Mouse (Mus musculus): Measurements from ENCODE around the gene Smok2b. TPM values are rescaled to one million over a fixed set of nuclear protein-coding genes. Genes with fewer than 3 reads are reported as not detected.

Gene Smok2b
- polyA plus RNA-seq (2012; fragmentation: generic; extraction: Trizol): not detected

DNA sequence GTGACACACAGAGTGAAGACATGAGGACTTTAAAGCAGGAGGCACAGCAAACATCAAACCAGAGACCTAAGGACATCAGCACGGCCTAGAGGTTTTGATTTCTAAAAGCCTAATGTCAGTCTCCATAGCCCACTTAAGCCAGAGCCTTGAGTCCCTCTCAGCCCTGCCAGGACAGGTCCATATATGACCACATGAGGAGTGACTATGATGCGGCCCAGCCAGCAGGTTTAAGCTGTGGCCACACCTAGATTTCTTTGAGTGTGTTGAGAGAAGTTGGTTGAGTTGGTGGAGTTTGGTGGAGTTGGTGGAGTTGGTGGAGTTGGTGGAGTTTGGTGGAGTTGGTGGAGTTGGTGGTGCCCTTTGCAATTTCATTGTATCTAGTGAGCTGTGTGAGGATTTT, at the start of gene Smok2b:
Smok2b (plus strand) TSS at position 301 of the 400 bp plus-strand sequence.

DNA sequence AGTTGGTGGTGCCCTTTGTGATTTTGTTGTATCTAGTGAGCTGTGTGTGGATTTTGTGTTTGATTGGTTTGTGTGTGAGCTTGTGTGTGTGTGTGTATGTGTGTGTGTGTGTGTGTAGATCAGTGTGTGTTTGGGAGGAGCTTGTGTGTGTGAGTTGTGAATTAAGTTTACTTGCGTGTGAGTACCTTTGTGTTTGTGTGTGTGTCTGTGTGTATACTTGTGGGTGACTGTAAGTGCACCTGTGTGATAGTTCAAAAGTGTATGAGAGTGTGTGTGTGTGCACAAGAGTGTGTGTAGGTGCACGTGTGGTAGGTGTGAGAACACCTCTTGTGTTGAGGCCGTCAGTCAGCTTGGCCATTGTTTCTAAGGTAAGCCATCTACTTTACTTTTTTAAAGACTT, 9.2 kb upstream of the Smok2b start, which contains the start of gene Smok2a:
Smok2a (plus strand) TSS at position 301 of the 400 bp plus-strand sequence.

Other genes with a start within 250 kb of the Smok2b start
- 10 to 100 TPM in 1 of 2 experiments, 1 to 10 TPM in 1; 3.6 to 24.0 TPM for gene Wtap, start 236.1 kb upstream of the Smok2b start, polyA plus RNA-seq (2012; fragmentation: generic; extraction: Trizol)
- 10 to 100 TPM; 63.9 to 94.5 TPM for gene Sod2, start 223.4 kb upstream of the Smok2b start, polyA plus RNA-seq (2012; fragmentation: generic; extraction: Trizol)
- gene Gpr31b, start 178.0 kb upstream of the Smok2b start, polyA plus RNA-seq (2012; fragmentation: generic; extraction: Trizol): not detected
- not detected for gene Tcp10b, start 169.2 kb upstream of the Smok2b start, polyA plus RNA-seq (2012; fragmentation: generic; extraction: Trizol)
- not detected for gene Unc93a, start 98.4 kb upstream of the Smok2b start, polyA plus RNA-seq (2012; fragmentation: generic; extraction: Trizol)
- not detected for gene Smok2a, start 9.1 kb upstream of the Smok2b start, polyA plus RNA-seq (2012; fragmentation: generic; extraction: Trizol)
- gene Tcp10c, start 124.3 kb downstream of the Smok2b start, polyA plus RNA-seq (2012; fragmentation: generic; extraction: Trizol): under 1 TPM in 1 of 2 experiments, not detected in 1; 0.01 TPM

All from C3H10T1/2 (cell line).